Mouse (Mus musculus) naive thymus-derived CD4-positive, alpha-beta T cell, adult 2 months (primary cell): ENCODE data around the gene Aire.

ENCODE experiments used
- DNase-seq: peaks from one replicate; pipeline ENCODE4 v3.0.0-alpha.2; 2011; ENCODE audit warnings: low read depth

Gene Aire

GRCm38 (mm10) chr10:78043406-78043836 lies at the start of gene Aire:
Gene Aire, minus strand, starts transcription at chr10:78043610.
- DNase-seq, result peak; percentile 88

GRCm38 (mm10) chr10:78092725-78093029 lies 49.3 kb upstream of the Aire start:
- no peak for DNase-seq

- no peak for DNase-seq
These were observed 48.7 kb upstream of the Aire start for GRCm38 (mm10) chr10:78091865-78092724.

GRCm38 (mm10) chr10:78090706-78091491 lies 47.5 kb upstream of the Aire start:
- no peak for DNase-seq

- DNase-seq, result no peak
These were observed 46.8 kb upstream of the Aire start for GRCm38 (mm10) chr10:78090246-78090645.

GRCm38 (mm10) chr10:78087101-78087511 lies 43.7 kb upstream of the Aire start:
- peak; percentile 81 for DNase-seq

- DNase-seq, result peak; percentile 82
These were observed 43.1 kb upstream of the Aire start for GRCm38 (mm10) chr10:78086444-78087061.

GRCm38 (mm10) chr10:78085711-78086110 lies 42.3 kb upstream of the Aire start:
- peak; percentile 18 for DNase-seq

GRCm38 (mm10) chr10:78084073-78084472 lies 40.7 kb upstream of the Aire start:
- no peak for DNase-seq

GRCm38 (mm10) chr10:78079955-78080591 lies 36.7 kb upstream of the Aire start:
- DNase-seq, result no peak

- DNase-seq, result peak; percentile 65
These were observed 34.9 kb upstream of the Aire start for GRCm38 (mm10) chr10:78078276-78078675.

- DNase-seq, result no peak
These were observed 34.5 kb upstream of the Aire start for GRCm38 (mm10) chr10:78077862-78078261.

GRCm38 (mm10) chr10:78074977-78075376 lies 31.6 kb upstream of the Aire start:
- DNase-seq, result peak; percentile 77

GRCm38 (mm10) chr10:78074151-78074550 lies 30.7 kb upstream of the Aire start:
- DNase-seq, result no peak

- DNase-seq, result peak; percentile 73
These were observed 25.9 kb upstream of the Aire start, which contains the start of gene Icosl for GRCm38 (mm10) chr10:78069101-78070011. Gene Icosl, plus strand, starts transcription at chr10:78069302.

GRCm38 (mm10) chr10:78068541-78068940 lies 25.1 kb upstream of the Aire start:
- no peak for DNase-seq

GRCm38 (mm10) chr10:78067226-78067625 lies 23.8 kb upstream of the Aire start:
- peak; percentile 32 for DNase-seq

- DNase-seq, result no peak
These were observed 19.7 kb upstream of the Aire start for GRCm38 (mm10) chr10:78063122-78063521.

- DNase-seq, result no peak
These were observed 13.6 kb upstream of the Aire start for GRCm38 (mm10) chr10:78057056-78057455.

GRCm38 (mm10) chr10:78054633-78055565 lies 11.5 kb upstream of the Aire start:
- no peak for DNase-seq
